Comparison of ENCODE assay signal across 8 mouse cellular contexts in the genomic region with DNA sequence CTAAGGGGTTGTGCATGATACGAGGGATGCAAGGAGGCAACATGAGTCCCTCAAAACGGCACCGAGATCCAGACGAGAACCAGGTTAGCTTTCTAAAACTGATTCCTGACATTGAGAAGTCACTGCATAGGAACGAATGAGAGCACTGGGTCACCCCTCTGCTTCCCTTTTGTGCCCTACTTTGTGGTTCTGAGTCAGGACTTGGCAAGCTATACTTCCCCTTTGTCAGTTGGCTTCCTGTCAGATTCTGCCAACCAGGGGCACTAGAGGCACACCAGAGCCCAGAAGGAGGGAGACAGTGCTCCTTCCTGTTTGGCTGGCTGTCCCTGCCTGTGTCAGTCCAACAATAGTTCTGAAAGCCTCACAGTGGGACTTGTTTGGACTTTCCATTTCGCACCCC. TPM values are rescaled to one million over a fixed set of nuclear protein-coding genes. Genes with fewer than 3 reads are reported as not detected.
A peak's percentile ranks its signal among the peaks of the same experiment; 100 is the strongest.
DNase-seq lines count a peak whose midpoint lies in the region; ATAC-seq lines count a peak whose summit lies in the region.

No protein-coding gene starts in this region.

- no peak overlapping the region for H3K9ac ChIP-seq in kidney, embryonic 14.5 days (ENCODE audit: low read depth, low read length)

- DNase-seq in kidney, adult 11 months, result peak; percentile 31
- peak; percentile 58 for DNase-seq in adrenal gland, adult 8-10 months
- peak; percentile 63 to 79 for DNase-seq in heart, adult 9 months (ENCODE audit: low spot score in 2 of 2)
- DNase-seq in left cerebral cortex, adult 18-20 months (ENCODE audit: low spot score in 2 of 2), result peak; percentile 7 to 23
- DNase-seq in monocyte, adult 2 months (ENCODE audit: low read depth in 1 of 2, low spot score in 2 of 2), result peak; percentile 72 to 75
- DNase-seq in retina, embryonic 14.5 days (ENCODE audit: low spot score), result no peak
- no peak for DNase-seq in embryo, embryonic 10.5 days (ENCODE audit: low spot score)

- H3K27ac ChIP-seq in kidney, embryonic 14.5 days (ENCODE audit: low read depth, low read length), result no peak overlapping the region

- no peaks in the 10 kb centered on the region for H3K9me3 ChIP-seq in kidney, embryonic 14.5 days (ENCODE audit: control insufficient read depth, low read length)

- H3K4me2 ChIP-seq in kidney, embryonic 14.5 days (replicated peaks; ENCODE audit: low read depth, low read length), result no peak overlapping the region

- 76% methylated on average over 6 of the region's 6 CpGs for WGBS in kidney, embryonic 14.5 days

- no peaks in the 10 kb centered on the region for H3K36me3 ChIP-seq in kidney, embryonic 14.5 days (ENCODE audit: control insufficient read depth, insufficient read depth, low read length)

- no peaks in the 10 kb centered on the region for H3K27me3 ChIP-seq in kidney, embryonic 14.5 days (ENCODE audit: control insufficient read depth, insufficient read depth, low read length)

- H3K4me3 ChIP-seq in kidney, embryonic 14.5 days (ENCODE audit: low read length), result no peak overlapping the region

- no peaks in the 10 kb centered on the region for H3K4me1 ChIP-seq in kidney, embryonic 14.5 days (ENCODE audit: control insufficient read depth, insufficient read depth, low read length)

- no peak for ATAC-seq in kidney, embryonic 14.5 days (ENCODE audit: low FRiP score, low TSS enrichment)

RNA-seq across cellular contexts. Expression of a gene that starts 56.0 kb away (rescaled TPM):
- polyA plus RNA-seq in kidney, embryonic 14.5 days (2014; fragmentation: Nextera tagmentation; extraction: Ambion mirVana), result 19.3 and 25.1 TPM in 2 replicates
- 10 to 100 TPM; 29.1 to 52.2 (median 44.5) TPM for total RNA-seq in adrenal gland, adult 8-10 months (2022)
- 10 to 100 TPM; 22.8 to 24.3 TPM for total RNA-seq in left cerebral cortex, adult 18-20 months (2021)

Comparison
In these comparisons a context has a peak if more than half of its experiments do, and no peak if none do; other contexts are left out.
1. DNase-seq: peak in kidney, adult 11 months (single experiment), adrenal gland, adult 8-10 months (single experiment), heart, adult 9 months (2 of 2), left cerebral cortex, adult 18-20 months (2 of 2) and monocyte, adult 2 months (2 of 2); none in retina, embryonic 14.5 days (single experiment) and embryo, embryonic 10.5 days (single experiment).